Mouse (Mus musculus): ENCODE data around the gene Entpd7. TPM values are rescaled to one million over a fixed set of nuclear protein-coding genes. Genes with fewer than 3 reads are reported as not detected.

The Entpd7 gene
- 10 to 100 TPM; 36.3 to 39.2 TPM for total RNA-seq (2023)

GRCm38 (mm10) chr19:43689419-43690246 lies at the start of gene Entpd7:
Gene Entpd7, plus strand, starts transcription at chr19:43689672.

GRCm38 (mm10) chr19:43674730-43675524 lies 14.5 kb upstream of the Entpd7 start, which contains the start of gene Slc25a28:
Gene Slc25a28, minus strand, starts transcription at chr19:43674881.

GRCm38 (mm10) chr19:43752489-43753225 lies 63.2 kb downstream of the Entpd7 start, which contains the start of the genes Cutc and Cox15:
Gene Cutc, plus strand, starts transcription at chr19:43752996.
Gene Cox15, minus strand, starts transcription at chr19:43753000.

GRCm38 (mm10) chr19:43781980-43782379 lies 92.5 kb downstream of the Entpd7 start, which contains the start of gene Abcc2:
Gene Abcc2, plus strand, starts transcription at chr19:43782192.

Other genes with a start within 250 kb of the Entpd7 start
- under 1 TPM in 1 of 2 experiments, not detected in 1; 0.30 TPM for gene Cnnm1, start 249.2 kb upstream of the Entpd7 start, total RNA-seq (2023)
- gene Got1, start 165.1 kb upstream of the Entpd7 start, total RNA-seq (2023) = 10 to 100 TPM; 29.8 to 43.0 TPM
- gene Nkx2-3, start 77.3 kb upstream of the Entpd7 start, total RNA-seq (2023) = not detected
- gene Slc25a28, start 14.8 kb upstream of the Entpd7 start, total RNA-seq (2023) = 10 to 100 TPM; 77.9 to 86.0 TPM
- 10 to 100 TPM; 13.5 to 19.3 TPM for gene Cutc, start 63.3 kb downstream of the Entpd7 start, total RNA-seq (2023)
- 10 to 100 TPM; 11.7 to 15.6 TPM for gene Cox15, start 63.3 kb downstream of the Entpd7 start, total RNA-seq (2023)
- 1 to 10 TPM in 1 of 2 experiments, under 1 TPM in 1; 0.37 to 1.0 TPM for gene Abcc2, start 92.5 kb downstream of the Entpd7 start, total RNA-seq (2023)